Mouse (Mus musculus): ENCODE data around the gene Hsd17b7. TPM values are rescaled to one million over a fixed set of nuclear protein-coding genes. Genes with fewer than 3 reads are reported as not detected.

Hsd17b7 gene
- polyA plus RNA-seq, 1 experiment from 2014 or later: 17.3 TPM

GRCm38 (mm10) chr1:169949981-169950380 is 19.1 kb downstream of the Hsd17b7 start:
- peaks cover 32% of the 10 kb centered on the region for H3K36me3 ChIP-seq (ENCODE audit: control insufficient read depth, insufficient read depth)
- 47% methylated on average over 7 of the region's 7 CpGs for WGBS
- H3K9me3 ChIP-seq (replicated peaks; ENCODE audit: control insufficient read depth, low read length): peaks cover 1% of the 10 kb centered on the region; the same call in 1 of the 2 replicates
- H3K4me3 ChIP-seq (ENCODE audit: low read length): no peak overlapping the region
- peak overlapping the region; percentile 11; the same call in 1 of the 2 replicates for H3K4me2 ChIP-seq (ENCODE audit: low read depth, low read length)
- H3K27ac ChIP-seq (ENCODE audit: low read length): no peak overlapping the region
- H3K9ac ChIP-seq (ENCODE audit: low read length): no peak overlapping the region
- no peaks in the 10 kb centered on the region for H3K27me3 ChIP-seq (ENCODE audit: control insufficient read depth, insufficient read depth, low read length)
- ATAC-seq (replicated peaks; ENCODE audit: extremely low read depth, insufficient read depth, low FRiP score): no peak
- 0 out of 2 replicates have a peak, but pooled peaks cover 2% of the 10 kb centered on the region for H3K4me1 ChIP-seq (ENCODE audit: control insufficient read depth, insufficient read depth, low read length)

- peaks cover 2% of the 10 kb centered on the region; the same call in 1 of the 2 replicates for H3K9me3 ChIP-seq (replicated peaks; ENCODE audit: control insufficient read depth, low read length)
- WGBS: 74% methylated on average over 7 of the region's 7 CpGs
- 0 out of 2 replicates have a peak, but pooled peaks cover 2% of the 10 kb centered on the region for H3K4me1 ChIP-seq (ENCODE audit: control insufficient read depth, insufficient read depth, low read length)
These were observed 20.2 kb downstream of the Hsd17b7 start for GRCm38 (mm10) chr1:169948866-169949265.

GRCm38 (mm10) chr1:169948280-169948679 is 20.8 kb downstream of the Hsd17b7 start:
- WGBS: 62% methylated on average over 7 of the region's 7 CpGs
- no peak overlapping the region for H3K4me3 ChIP-seq (ENCODE audit: low read length)
- H3K4me2 ChIP-seq (ENCODE audit: low read depth, low read length): no peak overlapping the region
- H3K9ac ChIP-seq (ENCODE audit: low read length): no peak overlapping the region
- ATAC-seq (replicated peaks; ENCODE audit: extremely low read depth, insufficient read depth, low FRiP score): no peak
- no peaks in the 10 kb centered on the region for H3K27me3 ChIP-seq (ENCODE audit: control insufficient read depth, insufficient read depth, low read length)
- H3K4me1 ChIP-seq (ENCODE audit: control insufficient read depth, insufficient read depth, low read length): 0 out of 2 replicates have a peak, but pooled peaks cover 2% of the 10 kb centered on the region
- peaks cover 18% of the 10 kb centered on the region for H3K36me3 ChIP-seq (ENCODE audit: control insufficient read depth, insufficient read depth)
- peaks cover 2% of the 10 kb centered on the region; the same call in 1 of the 2 replicates for H3K9me3 ChIP-seq (replicated peaks; ENCODE audit: control insufficient read depth, low read length)
- H3K27ac ChIP-seq (ENCODE audit: low read length): no peak overlapping the region

More at GRCm38 (mm10) chr1:169948866-169949265, 20.2 kb downstream of the Hsd17b7 start:
- Histone ChIP-seq H3K4me2 (ENCODE audit: low read depth, low read length) (no peak overlapping the region), H3K9ac (ENCODE audit: low read length) (no peak overlapping the region), H3K27ac (ENCODE audit: low read length) (no peak overlapping the region), H3K27me3 (ENCODE audit: control insufficient read depth, insufficient read depth, low read length) (no peaks in the 10 kb centered on the region), H3K36me3 (ENCODE audit: control insufficient read depth, insufficient read depth) (peaks cover 23% of the 10 kb centered on the region), H3K4me3 (ENCODE audit: low read length) (no peak overlapping the region)
- no peak for ATAC-seq (replicated peaks; ENCODE audit: extremely low read depth, insufficient read depth, low FRiP score)

GRCm38 (mm10) chr1:169947654-169948053 is 21.4 kb downstream of the Hsd17b7 start:
- H3K9me3 ChIP-seq (replicated peaks; ENCODE audit: control insufficient read depth, low read length): peaks cover 2% of the 10 kb centered on the region; the same call in 1 of the 2 replicates
- no peak overlapping the region for H3K4me2 ChIP-seq (ENCODE audit: low read depth, low read length)
- H3K4me3 ChIP-seq (ENCODE audit: low read length): no peak overlapping the region
- ATAC-seq (replicated peaks; ENCODE audit: extremely low read depth, insufficient read depth, low FRiP score): no peak
- no peak overlapping the region for H3K27ac ChIP-seq (ENCODE audit: low read length)
- H3K9ac ChIP-seq (ENCODE audit: low read length): no peak overlapping the region
- 79% methylated on average over 6 of the region's 6 CpGs for WGBS
- H3K4me1 ChIP-seq (ENCODE audit: control insufficient read depth, insufficient read depth, low read length): 0 out of 2 replicates have a peak, but pooled peaks cover 2% of the 10 kb centered on the region
- H3K27me3 ChIP-seq (ENCODE audit: control insufficient read depth, insufficient read depth, low read length): no peaks in the 10 kb centered on the region
- peaks cover 12% of the 10 kb centered on the region for H3K36me3 ChIP-seq (ENCODE audit: control insufficient read depth, insufficient read depth)

- Histone ChIP-seq H3K9ac (ENCODE audit: low read length) (no peak overlapping the region), H3K27me3 (ENCODE audit: control insufficient read depth, insufficient read depth, low read length) (no peaks in the 10 kb centered on the region)
- 60% methylated on average over 3 of the region's 3 CpGs for WGBS
These were observed 23.0 kb downstream of the Hsd17b7 start for GRCm38 (mm10) chr1:169946004-169946403.

GRCm38 (mm10) chr1:169939345-169939744 is 29.7 kb downstream of the Hsd17b7 start:
- no peak overlapping the region for H3K9ac ChIP-seq (ENCODE audit: low read length)
- no peaks in the 10 kb centered on the region for H3K27me3 ChIP-seq (ENCODE audit: control insufficient read depth, insufficient read depth, low read length)
- no peaks in the 10 kb centered on the region for H3K36me3 ChIP-seq (ENCODE audit: control insufficient read depth, insufficient read depth)
- no peak for ATAC-seq (replicated peaks; ENCODE audit: extremely low read depth, insufficient read depth, low FRiP score)
- 6% methylated on average over 2 of the region's 2 CpGs for WGBS
- no peak overlapping the region for H3K4me3 ChIP-seq (ENCODE audit: low read length)
- H3K4me2 ChIP-seq (ENCODE audit: low read depth, low read length): no peak overlapping the region
- H3K9me3 ChIP-seq (replicated peaks; ENCODE audit: control insufficient read depth, low read length): no peaks in the 10 kb centered on the region
- H3K27ac ChIP-seq (ENCODE audit: low read length): no peak overlapping the region
- no peaks in the 10 kb centered on the region for H3K4me1 ChIP-seq (ENCODE audit: control insufficient read depth, insufficient read depth, low read length)

More at GRCm38 (mm10) chr1:169946004-169946403, 23.0 kb downstream of the Hsd17b7 start:
- Histone ChIP-seq H3K27ac (ENCODE audit: low read length) (no peak overlapping the region), H3K4me3 (ENCODE audit: low read length) (no peak overlapping the region), H3K36me3 (ENCODE audit: control insufficient read depth, insufficient read depth) (peaks cover 2% of the 10 kb centered on the region), H3K9me3 (replicated peaks; ENCODE audit: control insufficient read depth, low read length) (peaks cover 2% of the 10 kb centered on the region; the same call in 1 of the 2 replicates), H3K4me2 (ENCODE audit: low read depth, low read length) (no peak overlapping the region), H3K4me1 (ENCODE audit: control insufficient read depth, insufficient read depth, low read length) (0 out of 2 replicates have a peak, but pooled peaks cover 2% of the 10 kb centered on the region)
- ATAC-seq (replicated peaks; ENCODE audit: extremely low read depth, insufficient read depth, low FRiP score): no peak

- Histone ChIP-seq H3K36me3 (ENCODE audit: control insufficient read depth, insufficient read depth) (no peaks in the 10 kb centered on the region), H3K9ac (ENCODE audit: low read length) (peak overlapping the region; percentile 49; the same call in 1 of the 2 replicates), H3K27me3 (ENCODE audit: control insufficient read depth, insufficient read depth, low read length) (no peaks in the 10 kb centered on the region), H3K27ac (ENCODE audit: low read length) (no peak overlapping the region), H3K4me3 (ENCODE audit: low read length) (peak overlapping the region; percentile 42), H3K9me3 (replicated peaks; ENCODE audit: control insufficient read depth, low read length) (no peaks in the 10 kb centered on the region), H3K4me2 (ENCODE audit: low read depth, low read length) (peak overlapping the region; percentile 63), H3K4me1 (ENCODE audit: control insufficient read depth, insufficient read depth, low read length) (peaks cover 3% of the 10 kb centered on the region; the same call in 1 of the 2 replicates)
- 0 out of 2 replicates have a peak, but pooled peaks have one; percentile 23 for ATAC-seq (replicated peaks; ENCODE audit: extremely low read depth, insufficient read depth, low FRiP score)
- WGBS: 37% methylated on average over 16 of the region's 16 CpGs
These were observed 34.9 kb downstream of the Hsd17b7 start for GRCm38 (mm10) chr1:169934005-169934725.

GRCm38 (mm10) chr1:169932122-169932746 is 36.8 kb downstream of the Hsd17b7 start:
- Histone ChIP-seq H3K4me3 (ENCODE audit: low read length) (no peak overlapping the region), H3K27ac (ENCODE audit: low read length) (no peak overlapping the region), H3K4me1 (ENCODE audit: control insufficient read depth, insufficient read depth, low read length) (peaks cover 6% of the 10 kb centered on the region; the same call in 1 of the 2 replicates), H3K4me2 (ENCODE audit: low read depth, low read length) (no peak overlapping the region), H3K36me3 (ENCODE audit: control insufficient read depth, insufficient read depth) (no peaks in the 10 kb centered on the region), H3K27me3 (ENCODE audit: control insufficient read depth, insufficient read depth, low read length) (no peaks in the 10 kb centered on the region), H3K9ac (ENCODE audit: low read length) (no peak overlapping the region), H3K9me3 (replicated peaks; ENCODE audit: control insufficient read depth, low read length) (no peaks in the 10 kb centered on the region)
- WGBS: 67% methylated on average over 7 of the region's 7 CpGs
- no peak for ATAC-seq (replicated peaks; ENCODE audit: extremely low read depth, insufficient read depth, low FRiP score)

GRCm38 (mm10) chr1:169931698-169932097 is 37.3 kb downstream of the Hsd17b7 start:
- Histone ChIP-seq H3K4me2 (ENCODE audit: low read depth, low read length) (no peak overlapping the region), H3K4me3 (ENCODE audit: low read length) (no peak overlapping the region), H3K27ac (ENCODE audit: low read length) (no peak overlapping the region), H3K9me3 (replicated peaks; ENCODE audit: control insufficient read depth, low read length) (no peaks in the 10 kb centered on the region), H3K9ac (ENCODE audit: low read length) (no peak overlapping the region), H3K36me3 (ENCODE audit: control insufficient read depth, insufficient read depth) (no peaks in the 10 kb centered on the region), H3K4me1 (ENCODE audit: control insufficient read depth, insufficient read depth, low read length) (peaks cover 6% of the 10 kb centered on the region; the same call in 1 of the 2 replicates), H3K27me3 (ENCODE audit: control insufficient read depth, insufficient read depth, low read length) (no peaks in the 10 kb centered on the region)
- WGBS: 74% methylated on average over 7 of the region's 7 CpGs
- no peak for ATAC-seq (replicated peaks; ENCODE audit: extremely low read depth, insufficient read depth, low FRiP score)
